Mouse (Mus musculus): ENCODE results near the gene 1110051M20Rik.

GRCm38 (mm10) chr2:91329996-91330738 lies 114.3 kb downstream of the 1110051M20Rik start:
- TF ChIP-seq POLR2A (IDR thresholded peaks at IDR 0.05; ENCODE audit: insufficient read depth, low read depth, low read length): no peak
- no peak for TF ChIP-seq CTCF (IDR thresholded peaks at IDR 0.05; ENCODE audit: insufficient read depth, low read depth, low read length)
